Mouse (Mus musculus): ENCODE data around the gene Psma7.

Psma7 gene

DNA sequence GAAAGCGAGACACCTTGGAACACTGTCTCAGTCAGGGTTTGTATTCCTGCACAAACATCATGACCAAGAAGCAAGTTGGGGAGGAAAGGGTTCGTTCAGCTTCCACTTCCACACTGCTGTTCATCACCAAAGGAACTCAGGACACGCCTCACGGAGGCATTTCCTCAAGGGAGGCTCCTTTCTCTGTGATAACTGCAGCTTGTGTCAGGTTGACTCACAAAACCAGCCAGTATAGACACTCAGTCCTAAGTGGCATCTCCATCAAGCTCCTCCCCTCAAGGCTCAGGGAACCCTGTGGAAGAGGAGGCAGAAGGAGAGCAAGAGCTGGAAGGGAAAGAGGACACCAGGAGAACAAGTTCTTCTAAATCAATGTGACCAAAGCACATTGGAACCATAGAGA, 43.8 kb downstream of the Psma7 start:
- DNase-seq, result no peak

DNA sequence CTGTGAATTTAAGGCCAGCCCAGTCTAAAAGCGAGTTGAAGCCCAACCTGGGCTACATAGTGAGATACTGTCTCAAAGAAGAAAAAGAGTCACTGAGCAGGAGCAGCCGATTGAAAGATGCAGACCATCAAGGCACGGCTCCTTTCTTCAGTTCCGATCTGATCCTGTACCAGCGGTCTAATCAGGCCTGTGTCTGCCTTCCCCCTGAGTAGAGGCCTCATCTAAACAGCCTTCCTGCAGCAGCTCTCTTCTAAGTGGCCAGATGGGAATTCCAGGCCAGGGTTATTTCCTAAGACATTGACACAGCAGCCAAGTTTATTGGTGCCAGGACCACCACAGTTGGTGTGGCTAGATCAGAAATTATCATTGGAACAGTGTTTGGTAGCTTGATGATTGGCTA, 49.2 kb downstream of the Psma7 start:
- no peak for DNase-seq

DNA sequence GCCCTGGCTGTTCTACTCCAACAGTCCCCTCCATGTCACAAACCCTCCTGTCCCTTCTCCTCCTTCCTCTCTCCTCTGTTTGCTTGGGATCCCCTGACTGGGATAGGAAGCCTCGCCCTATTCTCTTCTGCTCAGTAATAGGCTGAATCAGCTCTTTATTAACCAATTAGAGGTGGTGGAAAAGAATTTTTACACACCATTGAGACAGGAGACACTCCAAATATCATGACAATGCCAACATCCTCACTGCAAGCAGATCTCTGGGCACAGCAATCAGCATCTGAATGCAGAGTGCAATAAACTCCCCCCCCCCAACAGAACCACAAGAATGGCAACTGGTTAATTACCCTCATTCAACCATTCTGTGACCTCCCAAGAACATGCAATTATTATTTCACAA, 53.1 kb downstream of the Psma7 start:
- DNase-seq, result no peak

DNA sequence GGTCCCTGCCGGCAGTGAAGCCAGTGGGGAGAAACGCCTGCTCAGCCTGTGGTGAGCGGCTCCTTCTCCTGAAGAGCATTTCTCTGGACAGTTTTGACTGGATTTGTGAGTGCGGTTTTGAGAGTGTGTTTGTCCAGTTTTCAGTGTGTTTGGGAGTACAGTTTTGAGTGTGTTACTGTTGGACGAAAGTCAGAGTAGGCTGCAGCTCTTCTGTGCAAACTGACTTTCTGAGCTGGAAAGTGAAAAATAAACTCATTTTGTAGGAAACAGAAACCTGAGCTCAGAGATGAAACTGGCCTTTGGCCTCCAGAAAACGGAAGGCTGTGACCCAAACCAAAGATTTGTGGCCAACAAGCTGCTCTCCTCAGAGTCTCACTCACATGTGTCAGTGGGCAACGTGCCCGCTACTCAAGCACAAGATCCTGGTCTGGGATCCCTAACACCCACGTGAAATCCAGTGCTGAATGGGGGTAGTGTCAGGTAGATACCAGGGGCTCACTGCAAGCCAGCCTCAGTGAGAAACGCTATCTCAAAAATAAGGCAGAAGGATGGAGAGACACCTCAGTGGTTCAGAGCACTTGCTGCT, 55.7 kb downstream of the Psma7 start:
- DNase-seq, result no peak
